Mouse (Mus musculus) forebrain, embryonic 10.5 days (tissue): ENCODE data around the gene Casq2. TPM values are rescaled to one million over a fixed set of nuclear protein-coding genes. Genes with fewer than 3 reads are reported as not detected.

Source experiments
- DNase-seq: peaks from one replicate; pipeline ENCODE4 v3.0.0-alpha.2; 2017; ENCODE audit warnings: low spot score; ENCODE audit errors: extremely low spot score
- H3K27ac ChIP-seq: fragments of 300-500 bp; sonication (generic); 2 replicates; pipeline ENCODE4 v1.5.1; 2016; ENCODE audit warnings: mild to moderate bottlenecking
- H3K27me3 ChIP-seq: fragments of 300-500 bp; sonication (generic); 2 replicates; pipeline ENCODE4 v1.6.1; 2016; ENCODE audit warnings: mild to moderate bottlenecking; ENCODE audit not compliant: poor library complexity, severe bottlenecking
- H3K36me3 ChIP-seq: fragments of 300-500 bp; sonication (generic); replicated peaks from 2 replicates; pipeline ENCODE4 v1.6.1; 2016; ENCODE audit warnings: mild to moderate bottlenecking, moderate library complexity
- H3K4me1 ChIP-seq: fragments of 300-500 bp; sonication (generic); 2 replicates; pipeline ENCODE4 v1.6.1; 2016
- H3K4me3 ChIP-seq: fragments of 300-500 bp; sonication (generic); 2 replicates; pipeline ENCODE4 v1.5.1; 2016; ENCODE audit warnings: mild to moderate bottlenecking, moderate library complexity
- H3K9me3 ChIP-seq: fragments of 300-500 bp; sonication (generic); 2 replicates; pipeline ENCODE4 v1.6.1; 2016; ENCODE audit warnings: mild to moderate bottlenecking, moderate library complexity
- WGBS: fragments of 180-500 bp; shearing (Covaris S2); methylation state at CpG from one replicate; pipeline ENCODE4 v1.1.7; 2016; 5-methylcytosine and 5-hydroxymethylcytosine counted together
- polyA plus RNA-seq: library from polyadenylated mRNA; unstranded; fragments of >200 nt; fragmentation: Nextera tagmentation; extraction: Ambion mirVana; gene quantifications from 2 replicates; pipeline ENCODE4 v1.2.1, GENCODE M21; 2016

Casq2 gene
- not detected in 2 replicates for polyA plus RNA-seq

GRCm38 (mm10) chr3:102086283-102086682 lies at the start of gene Casq2:
TSS of gene Casq2 (plus strand) at chr3:102086415.
- H3K4me3 ChIP-seq: no peak within 1 kb of the TSS
- no peak for DNase-seq
- H3K4me1 ChIP-seq: peaks cover 35% of the 10 kb centered on the region
- H3K36me3 ChIP-seq: no peaks in the 10 kb centered on the region
- H3K27me3 ChIP-seq: peaks cover 65% of the 10 kb centered on the region
- WGBS: 79% methylated on average over 4 of the region's 4 CpGs
- H3K27ac ChIP-seq: no peak within 1 kb of the TSS
- no peaks in the 10 kb centered on the region for H3K9me3 ChIP-seq

- H3K4me1 ChIP-seq: no peaks in the 10 kb centered on the region
- no peak for DNase-seq
- 0 out of 2 replicates have a peak, but pooled peaks cover 3% of the 10 kb centered on the region for H3K9me3 ChIP-seq
- H3K4me3 ChIP-seq: no peak overlapping the region
- H3K27me3 ChIP-seq: peaks cover 3% of the 10 kb centered on the region; the same call in 1 of the 2 replicates
- whole genome bisulfite sequencing: 85% methylated on average over 5 of the region's 5 CpGs
- H3K36me3 ChIP-seq: no peaks in the 10 kb centered on the region
- no peak overlapping the region for H3K27ac ChIP-seq
These were observed 48.4 kb upstream of the Casq2 start for GRCm38 (mm10) chr3:102037806-102038205.

GRCm38 (mm10) chr3:102038608-102039007 lies 47.6 kb upstream of the Casq2 start:
- no peaks in the 10 kb centered on the region for H3K36me3 ChIP-seq
- no peak overlapping the region for H3K4me3 ChIP-seq
- H3K9me3 ChIP-seq: 0 out of 2 replicates have a peak, but pooled peaks cover 3% of the 10 kb centered on the region
- H3K27me3 ChIP-seq: peaks cover 9% of the 10 kb centered on the region; the same call in 1 of the 2 replicates
- 82% methylated on average over 6 of the region's 6 CpGs for WGBS
- H3K27ac ChIP-seq: no peak overlapping the region
- no peaks in the 10 kb centered on the region for H3K4me1 ChIP-seq
- DNase-seq: no peak

- peaks cover 9% of the 10 kb centered on the region; the same call in 1 of the 2 replicates for H3K27me3 ChIP-seq
- H3K27ac ChIP-seq: no peak overlapping the region
- 89% methylated on average over 4 of the region's 4 CpGs for WGBS
- no peak for DNase-seq
- 0 out of 2 replicates have a peak, but pooled peaks cover 3% of the 10 kb centered on the region for H3K9me3 ChIP-seq
- no peak overlapping the region for H3K4me3 ChIP-seq
- H3K4me1 ChIP-seq: no peaks in the 10 kb centered on the region
- no peaks in the 10 kb centered on the region for H3K36me3 ChIP-seq
These were observed 44.6 kb upstream of the Casq2 start for GRCm38 (mm10) chr3:102041632-102042031.

GRCm38 (mm10) chr3:102045071-102045470 lies 41.1 kb upstream of the Casq2 start:
- Histone ChIP-seq H3K9me3 (no peaks in the 10 kb centered on the region), H3K27ac (no peak overlapping the region), H3K27me3 (peaks cover 12% of the 10 kb centered on the region; the same call in 1 of the 2 replicates), H3K36me3 (no peaks in the 10 kb centered on the region), H3K4me1 (peaks cover 11% of the 10 kb centered on the region), H3K4me3 (no peak overlapping the region)
- no peak for DNase-seq
- WGBS: 45% methylated on average over 3 of the region's 3 CpGs

- 93% methylated on average over 2 of the region's 2 CpGs for WGBS
- Histone ChIP-seq H3K4me3 (no peak overlapping the region), H3K36me3 (no peaks in the 10 kb centered on the region), H3K27me3 (0 out of 2 replicates have a peak, but pooled peaks cover 9% of the 10 kb centered on the region), H3K27ac (no peak overlapping the region), H3K4me1 (peaks cover 12% of the 10 kb centered on the region), H3K9me3 (no peaks in the 10 kb centered on the region; the same call in 1 of the 2 replicates)
- no peak for DNase-seq
These were observed 38.7 kb upstream of the Casq2 start for GRCm38 (mm10) chr3:102047532-102047931.

GRCm38 (mm10) chr3:102049207-102050104 lies 36.8 kb upstream of the Casq2 start:
- H3K36me3 ChIP-seq: no peaks in the 10 kb centered on the region
- peaks cover 27% of the 10 kb centered on the region for H3K4me1 ChIP-seq
- WGBS: 81% methylated on average over 14 of the region's 14 CpGs
- H3K27ac ChIP-seq: no peak overlapping the region
- peaks cover 13% of the 10 kb centered on the region for H3K27me3 ChIP-seq
- no peak for DNase-seq
- no peaks in the 10 kb centered on the region; the same call in 1 of the 2 replicates for H3K9me3 ChIP-seq
- H3K4me3 ChIP-seq: no peak overlapping the region

- H3K4me3 ChIP-seq: no peak overlapping the region
- H3K27me3 ChIP-seq: peaks cover 21% of the 10 kb centered on the region
- 61% methylated on average over 3 of the region's 3 CpGs for WGBS
- H3K9me3 ChIP-seq: no peaks in the 10 kb centered on the region; the same call in 1 of the 2 replicates
- no peak overlapping the region for H3K27ac ChIP-seq
- no peak for DNase-seq
- H3K36me3 ChIP-seq: no peaks in the 10 kb centered on the region
- peaks cover 47% of the 10 kb centered on the region for H3K4me1 ChIP-seq
These were observed 34.2 kb upstream of the Casq2 start for GRCm38 (mm10) chr3:102052036-102052435.

- H3K27ac ChIP-seq: no peak overlapping the region
- peaks cover 54% of the 10 kb centered on the region for H3K4me1 ChIP-seq
- H3K9me3 ChIP-seq: no peaks in the 10 kb centered on the region; the same call in 1 of the 2 replicates
- DNase-seq: no peak
- H3K27me3 ChIP-seq: peaks cover 30% of the 10 kb centered on the region
- no peaks in the 10 kb centered on the region for H3K36me3 ChIP-seq
- WGBS: 35% methylated on average over 8 of the region's 8 CpGs
- H3K4me3 ChIP-seq: no peak overlapping the region
These were observed 32.9 kb upstream of the Casq2 start for GRCm38 (mm10) chr3:102053293-102053692.

GRCm38 (mm10) chr3:102055878-102056277 lies 30.3 kb upstream of the Casq2 start:
- 14% methylated on average over 4 of the region's 4 CpGs for WGBS
- H3K36me3 ChIP-seq: no peaks in the 10 kb centered on the region
- H3K9me3 ChIP-seq: no peaks in the 10 kb centered on the region; the same call in 1 of the 2 replicates
- H3K27me3 ChIP-seq: peaks cover 30% of the 10 kb centered on the region
- H3K27ac ChIP-seq: no peak overlapping the region
- DNase-seq: peak; percentile 25
- H3K4me3 ChIP-seq: no peak overlapping the region
- peaks cover 42% of the 10 kb centered on the region for H3K4me1 ChIP-seq

- no peak for DNase-seq
- Histone ChIP-seq H3K27me3 (peaks cover 25% of the 10 kb centered on the region), H3K4me3 (no peak overlapping the region), H3K4me1 (peaks cover 39% of the 10 kb centered on the region), H3K9me3 (no peaks in the 10 kb centered on the region), H3K36me3 (no peaks in the 10 kb centered on the region), H3K27ac (no peak overlapping the region)
- 78% methylated on average over 6 of the region's 6 CpGs for WGBS
These were observed 26.1 kb upstream of the Casq2 start for GRCm38 (mm10) chr3:102060065-102060464.

- Histone ChIP-seq H3K27me3 (peaks cover 18% of the 10 kb centered on the region; the same call in 1 of the 2 replicates), H3K4me3 (no peak overlapping the region), H3K4me1 (peaks cover 18% of the 10 kb centered on the region), H3K36me3 (no peaks in the 10 kb centered on the region), H3K9me3 (no peaks in the 10 kb centered on the region), H3K27ac (peak overlapping the region; percentile 48)
- 40% methylated on average over 14 of the region's 14 CpGs for WGBS
- peak; percentile 76 for DNase-seq
These were observed 24.1 kb upstream of the Casq2 start for GRCm38 (mm10) chr3:102061923-102062670.
